Mouse (Mus musculus) midbrain, postnatal 0 days (tissue): ENCODE measurements at regions not wholly inside any gene's neighbourhood (a gene's known extent, or its start where the extent isn't known, plus 50 kb on each side); places are given as distances from the start of the nearest gene placed in this dataset.

Experiments used
- ATAC-seq: fragments of 200-750 bp; cut with Nextera tagmentation; 2 replicates; pipeline ENCODE4 v1.8.0; 2017; ENCODE audit warnings: moderate number of reproducible peaks, mild to moderate bottlenecking, moderate TSS enrichment, moderate library complexity; ENCODE audit not compliant: low FRiP score
- DNase-seq: peaks from one replicate; pipeline ENCODE4 v3.0.0-alpha.2; 2015; ENCODE audit warnings: low spot score
- H3K27ac ChIP-seq: fragments of 300-500 bp; sonication (generic); 2 replicates; pipeline ENCODE4 v1.5.1; 2014; ENCODE audit warnings: low read depth, mild to moderate bottlenecking, low read length, mixed read lengths
- H3K27me3 ChIP-seq: fragments of 300-500 bp; sonication (generic); 2 replicates; pipeline ENCODE4 v1.6.1; 2014; ENCODE audit warnings: low read length, control low read depth, mixed read lengths; ENCODE audit not compliant: insufficient read depth
- H3K36me3 ChIP-seq: fragments of 300-500 bp; sonication (generic); 2 replicates; pipeline ENCODE4 v1.6.1; 2014; ENCODE audit warnings: low read length, control low read depth, mixed read lengths; ENCODE audit not compliant: insufficient read depth
- H3K4me1 ChIP-seq: fragments of 300-500 bp; sonication (generic); 2 replicates; pipeline ENCODE4 v1.6.1; 2014; ENCODE audit warnings: mild to moderate bottlenecking, control low read depth, antibody characterized with exemption, low read length, mixed read lengths; ENCODE audit not compliant: insufficient read depth
- H3K4me2 ChIP-seq: fragments of 300-500 bp; sonication (generic); 2 replicates; pipeline ENCODE4 v1.6.1; 2014; ENCODE audit warnings: low read depth, mild to moderate bottlenecking, low read length, mixed read lengths; ENCODE audit not compliant: poor library complexity, severe bottlenecking
- H3K4me3 ChIP-seq: fragments of 300-500 bp; sonication (generic); 2 replicates; pipeline ENCODE4 v1.5.1; 2014; ENCODE audit warnings: low read depth, mild to moderate bottlenecking, low read length, moderate library complexity
- H3K9ac ChIP-seq: fragments of 300-500 bp; sonication (generic); replicated peaks from 2 replicates; pipeline ENCODE4 v1.6.1; 2014; ENCODE audit warnings: mild to moderate bottlenecking, low read length, moderate library complexity, mixed read lengths; ENCODE audit not compliant: poor library complexity, severe bottlenecking
- H3K9me3 ChIP-seq: fragments of 300-500 bp; sonication (generic); 2 replicates; pipeline ENCODE4 v1.6.1; 2016; ENCODE audit warnings: low read length, control low read depth
- CTCF ChIP-seq: IDR thresholded peaks from 2 replicates; pipeline ENCODE4 v1.5.1; 2016; ENCODE audit warnings: antibody characterized with exemption, mild to moderate bottlenecking
- WGBS: fragments of 180-500 bp; shearing (Covaris S2); extraction: QIAGEN DNeasy Blood & Tissue Kit; methylation state at CpG from one replicate; pipeline ENCODE4 v1.1.7; 2014; 5-methylcytosine and 5-hydroxymethylcytosine counted together

DNA sequence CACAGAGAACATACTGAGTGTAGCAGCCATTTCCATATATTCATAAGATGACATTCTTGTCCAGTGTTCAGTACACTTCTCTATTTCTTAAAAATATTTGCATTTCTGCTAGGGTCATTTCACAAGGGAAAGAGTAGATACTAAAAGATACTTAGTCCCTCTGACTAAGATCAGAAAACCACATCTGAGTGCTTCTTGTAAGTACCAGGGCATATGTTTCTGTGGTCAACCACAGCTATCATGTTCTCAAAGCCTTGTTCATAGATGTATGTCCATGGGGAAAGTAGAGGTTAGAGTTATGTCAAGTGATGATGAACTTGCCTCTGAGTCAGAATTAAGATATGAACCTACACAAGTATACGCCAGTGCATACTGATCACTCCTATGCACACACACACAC is 279.2 kb upstream of the Clnk start:
- Histone ChIP-seq H3K9me3 (no peaks in the 10 kb centered on the region), H3K4me1 (no peaks in the 10 kb centered on the region), H3K9ac (no peak overlapping the region), H3K4me3 (no peak overlapping the region), H3K4me2 (no peak overlapping the region), H3K36me3 (no peaks in the 10 kb centered on the region), H3K27ac (no peak overlapping the region), H3K27me3 (no peaks in the 10 kb centered on the region)
- DNase-seq, result no peak
- TF ChIP-seq CTCF, result no peak
- no peak for ATAC-seq
- WGBS, result 96% methylated on average over 1 of the region's 1 CpGs

DNA sequence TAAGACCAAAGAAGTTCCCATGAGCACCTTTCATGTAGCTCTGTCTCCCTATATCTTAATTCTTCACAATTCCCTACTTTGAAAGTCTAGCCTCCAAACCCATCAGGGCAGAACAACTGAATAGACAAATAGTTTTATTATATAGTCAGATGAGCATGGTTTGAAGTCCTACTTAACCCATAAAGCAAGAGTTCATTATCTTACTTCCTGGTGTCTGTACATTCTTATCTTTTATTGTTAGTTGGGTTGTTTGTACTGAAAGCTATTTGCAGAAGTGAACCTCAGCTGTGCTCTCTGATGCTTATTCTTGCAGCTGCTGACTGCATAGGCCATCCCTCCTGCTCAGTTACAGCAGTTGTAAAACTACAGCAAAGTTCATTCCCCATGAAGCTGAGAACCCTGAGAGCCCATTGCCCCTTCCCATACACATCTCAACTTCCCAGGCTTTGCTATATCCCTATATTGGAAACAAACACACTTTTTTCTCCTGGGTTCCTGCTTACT is 276.7 kb upstream of the Clnk start:
- Histone ChIP-seq H3K9me3 (no peaks in the 10 kb centered on the region), H3K27me3 (no peaks in the 10 kb centered on the region), H3K4me3 (no peak overlapping the region), H3K9ac (no peak overlapping the region), H3K4me2 (no peak overlapping the region), H3K27ac (no peak overlapping the region), H3K4me1 (no peaks in the 10 kb centered on the region), H3K36me3 (no peaks in the 10 kb centered on the region)
- ATAC-seq (no peak), DNase-seq (no peak)
- no peak for TF ChIP-seq CTCF

DNA sequence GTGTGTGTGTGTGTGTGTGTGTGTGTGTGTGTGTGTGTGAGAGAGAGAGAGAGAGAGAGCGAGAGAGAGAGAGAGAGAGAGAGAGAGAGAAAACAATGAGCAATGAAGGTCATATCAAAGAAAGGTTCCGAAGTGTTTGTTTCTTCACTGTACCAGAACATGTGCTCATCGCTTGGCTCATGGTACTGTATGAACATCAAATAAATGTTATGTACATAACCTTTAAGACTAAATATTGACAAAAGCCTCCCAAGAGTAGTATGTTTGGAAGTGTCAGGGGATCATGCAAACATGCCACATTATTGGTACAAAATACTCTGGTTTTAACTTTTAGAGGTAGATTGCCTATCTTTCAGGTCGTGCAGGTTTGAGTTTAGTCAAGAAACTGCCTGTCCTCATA is 275.3 kb upstream of the Clnk start:
- TF ChIP-seq CTCF, result no peak
- Histone ChIP-seq H3K27ac (no peak overlapping the region), H3K4me1 (no peaks in the 10 kb centered on the region), H3K4me3 (no peak overlapping the region), H3K36me3 (no peaks in the 10 kb centered on the region), H3K27me3 (no peaks in the 10 kb centered on the region), H3K9ac (no peak overlapping the region), H3K4me2 (no peak overlapping the region), H3K9me3 (no peaks in the 10 kb centered on the region)
- 83% methylated on average over 4 of the region's 4 CpGs for WGBS
- ATAC-seq, result no peak
- no peak for DNase-seq

DNA sequence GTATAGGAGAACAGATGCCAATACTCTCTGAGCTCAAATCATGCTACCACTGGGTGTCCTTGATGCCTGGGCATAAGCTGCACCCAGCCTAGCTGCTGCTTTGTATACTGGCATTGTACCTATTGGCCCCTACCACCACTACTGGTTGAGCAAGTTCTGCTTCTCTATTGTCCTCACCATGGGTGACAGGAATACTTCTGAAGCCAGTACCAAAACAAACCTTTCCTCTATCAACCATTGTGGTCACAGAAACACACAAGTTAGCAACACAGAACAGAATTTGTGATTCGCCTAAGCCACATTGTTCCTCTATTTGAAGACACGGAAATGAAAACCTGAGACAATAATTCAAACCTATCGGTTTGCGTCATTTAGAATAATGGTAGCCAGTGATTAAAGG is 274.3 kb upstream of the Clnk start:
- Histone ChIP-seq H3K27me3 (no peaks in the 10 kb centered on the region), H3K4me3 (no peak overlapping the region), H3K9me3 (no peaks in the 10 kb centered on the region), H3K9ac (no peak overlapping the region), H3K36me3 (no peaks in the 10 kb centered on the region), H3K4me1 (no peaks in the 10 kb centered on the region), H3K27ac (no peak overlapping the region), H3K4me2 (no peak overlapping the region)
- ATAC-seq (no peak), DNase-seq (no peak)
- TF ChIP-seq CTCF, result no peak
- WGBS, result 93% methylated on average over 4 of the region's 4 CpGs

DNA sequence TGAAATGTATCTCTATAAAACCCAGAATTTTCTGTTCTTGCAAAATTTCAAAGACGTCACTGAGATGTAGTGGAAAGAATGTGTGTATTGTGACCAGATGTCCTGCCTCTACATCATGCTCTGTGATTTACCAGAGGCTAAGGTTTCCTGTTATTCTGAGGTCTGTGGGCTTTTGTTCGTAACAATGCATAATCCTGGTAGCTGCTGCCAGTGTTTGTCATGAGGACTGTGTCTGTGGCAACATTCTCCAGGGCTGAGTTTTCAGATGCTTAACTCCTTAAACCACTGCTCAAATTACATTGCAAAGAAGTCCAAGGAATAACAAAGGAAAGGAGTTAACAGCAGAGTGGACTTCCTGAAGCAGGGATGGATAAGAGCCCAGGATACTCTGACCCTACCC is 269.0 kb upstream of the Clnk start:
- H3K27ac ChIP-seq, result no peak overlapping the region
- ATAC-seq, result no peak
- no peak overlapping the region for H3K9ac ChIP-seq
- H3K4me3 ChIP-seq, result no peak overlapping the region
- no peak overlapping the region for H3K4me2 ChIP-seq
- DNase-seq, result no peak
- no peaks in the 10 kb centered on the region for H3K27me3 ChIP-seq
- no peaks in the 10 kb centered on the region for H3K9me3 ChIP-seq
- 41% methylated on average over 2 of the region's 2 CpGs for WGBS
- no peak for TF ChIP-seq CTCF
- no peaks in the 10 kb centered on the region for H3K4me1 ChIP-seq
- no peaks in the 10 kb centered on the region for H3K36me3 ChIP-seq

DNA sequence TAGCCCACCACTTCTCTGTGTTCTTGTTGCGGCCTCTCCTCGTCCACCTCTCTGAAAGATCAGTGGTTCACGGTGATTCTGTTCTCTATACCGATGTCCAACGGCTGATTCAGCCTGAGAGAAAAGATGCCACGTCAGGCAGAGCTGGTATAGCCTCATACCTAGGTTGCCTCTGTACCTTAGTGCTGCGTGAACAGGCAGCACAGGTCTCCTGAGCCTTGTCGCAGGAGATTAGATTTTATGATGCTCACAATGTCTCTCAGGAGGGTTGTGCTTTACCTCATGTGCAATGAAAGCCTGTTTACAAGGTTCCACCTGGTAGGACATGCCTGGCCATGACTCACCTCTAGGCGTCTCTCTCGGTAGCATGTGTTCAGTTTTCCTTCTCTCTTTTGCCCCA is 267.6 kb upstream of the Clnk start:
- no peak overlapping the region for H3K4me3 ChIP-seq
- DNase-seq (peak; percentile 14), ATAC-seq (no peak)
- H3K27ac ChIP-seq, result no peak overlapping the region
- no peaks in the 10 kb centered on the region for H3K9me3 ChIP-seq
- no peak overlapping the region for H3K9ac ChIP-seq
- no peak overlapping the region for H3K4me2 ChIP-seq
- TF ChIP-seq CTCF, result no peak
- no peaks in the 10 kb centered on the region for H3K27me3 ChIP-seq
- 89% methylated on average over 10 of the region's 10 CpGs for WGBS
- H3K36me3 ChIP-seq, result no peaks in the 10 kb centered on the region
- H3K4me1 ChIP-seq, result no peaks in the 10 kb centered on the region
